25 mouse cellular contexts compared by ENCODE assay signal in genomic region chr7:58668617-58669016, GRCm38 (mm10).
"Had no signal": no experiment of that assay in that cellular context is flagged by ENCODE, and none has a peak within 500 bp of the region (broad histone marks: within the 10 kb centered on the region; RNA-seq: fewer than 3 reads in every experiment).

No protein-coding gene starts in this region.

- DNase-seq: kidney, adult 18-20 months; kidney, postnatal 25 days; left cerebral cortex, postnatal 4 days; liver; lung, adult 18-20 months; lung, postnatal 10 days; lung, postnatal 36 days; midbrain, embryonic 14.5 days; right cerebral cortex, adult 18-20 months; right cerebral cortex, postnatal 25 days; spleen, adult 18-20 months; thymus, adult 2 months; thymus, postnatal 14 days; thymus, postnatal 4 days had no signal

- H3K27me3 ChIP-seq: limb, embryonic 13.5 days; liver, embryonic 12.5 days; liver, embryonic 15.5 days; lung, embryonic 15.5 days; megakaryocyte, embryonic 14.5 days; neural tube, embryonic 12.5 days; neural tube, embryonic 15.5 days; stomach, embryonic 15.5 days had no signal

- H3K9me3 ChIP-seq: liver, embryonic 12.5 days; liver, embryonic 15.5 days; lung, embryonic 15.5 days; neural tube, embryonic 12.5 days; neural tube, embryonic 15.5 days; stomach, embryonic 15.5 days had no signal

- H3K4me2 ChIP-seq: limb, embryonic 13.5 days; liver, embryonic 12.5 days; liver, embryonic 15.5 days; lung, embryonic 15.5 days; midbrain, embryonic 11.5 days; neural tube, embryonic 12.5 days; neural tube, embryonic 15.5 days; stomach, embryonic 15.5 days had no signal

- H3K36me3 ChIP-seq: liver, embryonic 12.5 days; liver, embryonic 15.5 days; lung, embryonic 15.5 days; neural tube, embryonic 12.5 days; neural tube, embryonic 15.5 days; stomach, embryonic 15.5 days had no signal

- H3K4me1 ChIP-seq: liver, embryonic 12.5 days; liver, embryonic 15.5 days; lung, embryonic 15.5 days; neural tube, embryonic 12.5 days; neural tube, embryonic 15.5 days; stomach, embryonic 15.5 days had no signal

- ATAC-seq: liver, embryonic 12.5 days had no signal

- H3K27ac ChIP-seq: kidney, postnatal 0 days; layer of hippocampus, adult 2 months; limb, embryonic 13.5 days; liver, embryonic 12.5 days; liver, embryonic 15.5 days; lung, embryonic 15.5 days; neural tube, embryonic 12.5 days; neural tube, embryonic 15.5 days; stomach, embryonic 15.5 days had no signal

- H3K4me3 ChIP-seq: layer of hippocampus, adult 2 months; limb, embryonic 13.5 days; liver, embryonic 12.5 days; liver, embryonic 15.5 days; lung, embryonic 15.5 days; megakaryocyte, embryonic 14.5 days; neural tube, embryonic 12.5 days; neural tube, embryonic 15.5 days; stomach, embryonic 15.5 days had no signal

- H3K9ac ChIP-seq: limb, embryonic 13.5 days; liver, embryonic 12.5 days; liver, embryonic 15.5 days; lung, embryonic 15.5 days; neural tube, embryonic 12.5 days; neural tube, embryonic 15.5 days; stomach, embryonic 15.5 days had no signal
